Mouse (Mus musculus) NIH3T3 (cell line): Measurements from ENCODE around the gene Fxr2.
"Not testable (repeated sequence)": the region's sequence is repeated elsewhere in the genome, so short reads cannot be mapped to it uniquely, and the experiment has no call there.

Experiments
- DNase-seq: peaks from one replicate; pipeline ENCODE4 v3.0.0-alpha.2; 2012; ENCODE audit warnings: low read depth

Gene Fxr2

DNA sequence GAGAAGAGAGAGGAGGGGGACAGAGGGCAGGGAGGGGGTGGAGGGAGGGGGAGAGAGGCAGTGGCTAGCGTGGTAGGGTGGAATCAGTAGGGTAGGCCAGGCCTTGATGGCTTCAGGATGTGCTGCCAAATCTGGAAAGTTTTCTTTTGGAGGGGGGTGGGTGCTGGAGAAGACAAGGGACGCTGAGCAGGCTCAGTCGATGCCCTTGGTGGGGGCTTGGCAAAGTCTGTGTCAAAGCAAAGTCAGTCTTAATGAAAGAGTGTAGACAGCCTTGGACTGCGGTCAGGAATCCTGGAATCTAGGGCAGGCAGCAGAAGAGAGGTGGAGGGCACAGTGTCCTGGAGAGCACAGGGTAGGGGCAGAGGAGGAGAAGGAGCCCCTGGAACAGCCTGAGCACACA, 21.9 kb upstream of the Fxr2 start:
- no peak for DNase-seq

DNA sequence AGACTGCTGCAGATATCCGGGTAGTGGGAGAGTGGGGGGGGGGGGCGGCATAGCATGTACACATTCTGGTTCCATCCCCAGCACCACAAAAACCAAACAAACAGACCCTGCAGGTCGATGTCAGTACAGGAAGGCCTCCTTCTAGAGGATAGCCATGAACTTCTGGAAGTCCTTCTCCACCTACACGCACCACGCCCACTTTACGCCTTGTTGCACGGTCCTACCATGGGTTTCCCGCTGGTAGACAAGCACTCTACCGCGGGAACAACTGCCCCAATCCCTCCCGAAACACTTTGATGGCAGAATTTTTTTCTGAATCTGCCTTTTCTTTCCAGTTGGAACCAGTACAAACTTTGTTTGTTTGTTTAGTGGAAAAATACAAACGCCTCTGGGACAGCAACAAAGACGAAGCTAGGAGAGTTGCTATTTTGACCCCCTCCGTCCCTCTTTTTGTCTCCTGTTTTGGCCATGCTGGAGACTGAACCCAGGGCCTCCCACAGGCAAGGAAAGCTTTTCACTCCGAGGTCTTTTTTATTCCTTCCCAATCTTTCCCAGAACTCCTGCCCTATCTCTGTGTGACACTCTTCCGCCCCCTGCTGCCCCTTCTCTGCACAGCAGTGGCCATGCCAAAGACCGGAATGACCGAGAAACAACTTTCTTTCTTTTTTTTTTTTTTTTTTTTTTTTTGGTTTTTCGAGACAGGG, 19.1 kb upstream of the Fxr2 start:
- DNase-seq, result peak; percentile 95

DNA sequence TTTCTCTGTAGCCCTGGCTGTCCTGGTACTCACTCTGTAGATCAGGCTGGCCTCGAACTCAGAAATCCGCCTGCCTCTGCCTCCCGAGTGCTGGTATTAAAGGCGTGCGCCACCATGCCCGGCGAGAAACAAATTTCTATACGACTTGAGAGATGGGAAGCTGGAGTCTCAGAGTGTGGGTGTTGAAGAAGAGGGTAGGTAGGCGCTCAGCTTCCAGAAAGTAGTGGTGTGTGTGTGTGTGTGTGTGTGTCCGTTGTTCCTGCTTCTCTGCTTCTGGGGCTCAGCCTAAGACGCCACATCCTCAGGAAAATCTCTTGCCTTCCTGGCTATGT, 18.6 kb upstream of the Fxr2 start:
- not testable (repeated sequence) for DNase-seq

DNA sequence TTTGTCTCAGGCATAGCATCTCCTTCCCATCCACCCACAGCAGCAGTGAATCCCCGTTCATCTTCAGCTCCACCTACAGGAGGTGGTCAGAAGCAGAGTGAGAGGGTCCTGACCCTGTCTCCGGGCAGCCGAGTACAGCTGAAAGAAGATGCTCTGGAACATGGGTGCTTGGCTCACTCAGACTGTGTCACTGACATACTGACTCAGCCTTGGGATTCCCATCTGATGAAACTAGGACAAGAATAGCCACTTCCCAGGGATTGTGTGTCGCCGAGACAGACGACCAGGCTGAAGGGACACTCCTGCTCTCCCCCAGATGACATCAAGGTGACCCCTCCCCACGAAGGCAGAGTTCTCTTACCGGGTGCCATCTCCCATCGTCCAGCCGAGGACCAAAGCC, 16.0 kb upstream of the Fxr2 start:
- DNase-seq, result no peak

DNA sequence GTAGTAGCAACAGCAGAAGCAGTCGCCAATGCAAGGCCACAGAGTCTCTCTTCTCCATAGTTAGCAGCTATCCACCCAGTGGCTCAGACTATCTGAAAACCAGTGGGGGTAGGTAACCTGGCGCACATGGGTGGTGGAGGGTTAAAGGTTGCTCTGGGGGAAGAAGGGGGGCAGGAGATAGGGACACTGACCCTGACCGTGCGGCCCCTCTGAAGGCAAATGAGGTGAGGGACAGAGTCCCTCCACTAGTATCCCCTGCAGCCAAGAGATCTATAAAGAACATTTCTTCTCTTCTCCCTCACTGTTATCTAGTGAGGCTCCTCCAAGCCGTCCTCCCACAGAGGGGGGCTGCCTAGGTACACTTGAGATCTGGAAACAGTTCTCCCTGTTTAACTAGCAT, 15.0 kb upstream of the Fxr2 start, which contains the start of gene Shbg:
Gene Shbg (minus strand): TSS at position 101 of the 400 bp plus-strand sequence.
- DNase-seq, result no peak

DNA sequence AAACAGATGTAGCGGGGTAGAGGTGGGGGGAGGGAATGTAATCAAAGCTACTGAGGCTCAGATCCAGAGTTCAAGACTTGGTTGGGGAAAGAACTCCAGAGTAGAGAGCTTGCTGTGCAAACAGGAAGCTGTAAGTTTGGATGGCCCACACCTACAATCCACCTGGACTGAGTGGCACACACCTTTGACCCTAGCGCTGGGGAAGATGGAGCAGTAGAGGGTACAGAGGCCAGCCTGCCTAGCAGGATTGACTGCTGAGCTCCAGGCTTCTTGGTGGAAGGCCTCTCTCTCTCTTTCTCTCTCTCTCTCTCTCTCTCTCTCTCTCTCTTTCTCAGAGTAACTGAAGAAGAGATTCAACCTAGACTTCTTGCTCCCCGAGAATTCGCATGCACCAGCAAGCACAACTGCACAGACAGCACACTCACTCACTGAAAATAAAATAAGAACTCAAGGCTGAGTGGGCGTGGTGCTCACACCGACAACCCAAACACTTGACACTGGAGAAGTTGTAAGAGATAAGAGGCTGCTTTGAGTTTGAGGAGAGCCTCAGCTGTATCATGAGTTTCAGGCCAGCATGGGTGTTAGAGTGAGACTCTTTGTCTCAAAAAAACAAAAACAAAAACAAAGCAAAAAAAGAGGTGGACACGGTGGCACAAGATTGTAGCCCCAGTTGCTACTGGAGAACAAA, 12.3 kb upstream of the Fxr2 start:
- no peak for DNase-seq

DNA sequence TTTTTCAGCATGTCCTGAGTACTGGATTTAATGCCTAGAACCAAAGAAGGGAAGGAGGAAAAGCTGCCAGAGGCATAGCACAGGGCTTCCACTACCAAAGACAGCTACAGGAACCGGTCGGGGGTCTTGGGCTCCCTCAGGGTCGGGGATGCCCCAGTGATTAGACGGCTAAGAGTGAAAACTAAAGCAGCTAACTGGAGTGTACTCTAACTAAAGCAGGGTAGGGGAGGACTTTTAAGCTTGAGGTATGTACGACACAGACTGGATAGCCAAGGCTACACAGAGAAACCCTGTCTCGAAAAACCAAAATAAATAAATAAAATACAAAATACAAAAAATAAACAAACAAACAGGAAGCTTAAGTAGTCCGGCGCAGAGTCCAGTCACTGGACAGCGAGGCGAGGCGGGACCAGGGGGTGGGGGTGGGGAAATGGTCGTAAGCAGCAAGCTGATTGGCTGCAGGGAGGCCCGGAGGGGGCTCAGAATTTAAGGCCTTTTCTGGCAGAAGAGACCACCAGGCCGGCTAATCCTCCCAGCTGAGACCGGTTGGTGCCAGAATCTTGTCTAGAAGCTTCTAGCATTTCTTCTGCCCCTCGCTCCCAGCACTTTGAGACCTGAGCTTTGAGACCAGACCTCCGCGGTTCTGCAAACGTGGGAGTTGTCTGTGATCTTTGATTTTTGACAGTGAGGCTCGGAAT, 11.1 kb upstream of the Fxr2 start, which contains the start of gene Sat2:
Gene Sat2 (plus strand): TSS at position 454 of the 698 bp plus-strand sequence.
- peak; percentile 88 for DNase-seq

DNA sequence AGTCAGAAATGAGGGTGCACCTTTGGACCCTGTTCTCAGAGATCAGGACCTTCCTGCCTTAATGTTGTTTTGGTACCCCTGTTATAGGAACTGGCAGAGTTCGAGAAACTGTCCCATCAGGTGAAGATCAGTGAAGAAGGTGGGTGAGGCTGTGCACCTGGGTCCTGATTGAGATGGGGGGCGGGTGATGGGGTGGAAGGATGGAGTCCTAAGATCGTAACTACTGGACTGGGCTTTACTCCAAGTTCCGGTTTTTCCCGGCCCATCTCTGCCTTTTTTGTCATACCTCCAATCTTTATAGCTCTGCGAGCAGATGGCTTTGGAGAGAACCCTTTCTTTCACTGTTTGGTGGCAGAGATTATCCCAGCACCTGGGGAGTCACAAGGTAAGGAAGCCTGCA, 10.4 kb upstream of the Fxr2 start:
- DNase-seq, result peak; percentile 38

DNA sequence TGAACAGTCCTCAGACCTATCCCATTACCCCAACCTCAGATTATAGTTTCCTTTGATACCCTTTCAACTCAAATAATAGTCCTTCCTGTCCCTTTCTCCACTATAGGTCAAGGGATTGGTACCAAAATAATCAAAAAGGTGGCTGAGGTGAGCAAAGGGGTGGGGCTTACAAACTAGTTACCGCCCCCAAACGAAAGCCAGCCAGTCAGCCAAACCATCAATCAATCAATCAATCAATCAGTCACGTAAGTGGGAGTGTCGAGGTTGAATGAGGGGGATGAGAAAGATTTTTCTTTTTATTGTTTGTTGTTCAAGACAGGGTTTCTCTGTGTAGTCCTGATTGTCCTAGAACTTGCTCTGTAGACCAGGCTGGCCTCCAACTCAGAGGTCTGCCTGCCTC, 9.8 kb upstream of the Fxr2 start:
- no peak for DNase-seq

DNA sequence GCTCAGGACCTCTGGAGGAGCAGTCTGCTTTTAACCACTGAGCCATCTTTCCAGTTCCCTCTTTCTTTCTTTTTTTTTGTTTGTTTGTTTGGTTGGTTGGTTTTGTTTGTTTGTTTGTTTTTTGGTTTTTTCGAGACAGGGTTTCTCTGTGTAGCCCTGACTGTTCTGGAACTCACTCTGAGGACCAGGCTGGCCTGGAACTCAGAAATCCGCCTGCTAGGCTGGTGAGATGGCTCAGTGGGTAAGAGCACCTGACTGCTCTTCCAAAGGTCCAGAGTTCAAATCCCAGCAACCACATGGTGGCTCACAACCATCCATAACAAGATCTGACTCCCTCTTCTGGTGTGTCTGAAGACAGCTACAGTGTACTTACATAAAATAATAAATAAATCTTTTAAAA, 8.5 kb upstream of the Fxr2 start:
- not testable (repeated sequence) for DNase-seq

DNA sequence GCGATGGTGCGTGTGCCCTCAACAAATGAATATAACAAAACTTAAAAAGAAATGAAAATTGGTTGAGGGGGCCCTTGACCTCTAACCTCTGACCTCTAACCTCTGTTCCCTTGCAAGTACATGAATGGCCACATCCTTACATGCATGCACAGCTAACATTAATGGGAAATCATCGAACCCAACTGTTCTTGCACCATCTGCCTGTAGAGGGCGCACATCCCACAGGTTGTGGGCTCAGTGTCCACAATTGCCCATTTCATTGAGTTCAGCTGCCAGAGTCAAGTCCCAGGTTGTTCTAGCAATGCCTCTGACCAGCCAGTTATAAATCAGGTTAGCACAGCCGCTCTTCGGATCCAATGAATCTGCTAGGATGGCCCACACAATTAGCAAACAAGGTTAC, 4.5 kb upstream of the Fxr2 start:
- peak; percentile 94 for DNase-seq

DNA sequence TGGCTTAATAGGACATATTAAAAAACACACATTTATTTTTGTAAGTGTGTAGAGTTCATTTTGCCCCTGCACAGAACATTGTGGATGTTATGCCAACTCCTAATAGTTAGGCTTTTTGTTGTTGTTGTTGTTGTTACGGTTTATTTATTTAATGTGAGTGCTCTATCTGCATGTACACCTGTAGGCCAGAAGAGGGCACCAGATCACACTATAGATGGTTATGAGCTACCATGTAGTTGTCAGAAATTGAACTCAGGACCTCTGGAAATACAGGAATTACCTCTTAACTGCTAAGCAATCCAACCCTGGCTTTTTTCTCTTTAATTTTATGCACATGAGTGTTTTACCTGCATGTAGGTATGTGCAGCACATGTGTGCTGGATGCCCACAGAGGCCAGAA, 3.0 kb upstream of the Fxr2 start:
- peak; percentile 68 for DNase-seq

DNA sequence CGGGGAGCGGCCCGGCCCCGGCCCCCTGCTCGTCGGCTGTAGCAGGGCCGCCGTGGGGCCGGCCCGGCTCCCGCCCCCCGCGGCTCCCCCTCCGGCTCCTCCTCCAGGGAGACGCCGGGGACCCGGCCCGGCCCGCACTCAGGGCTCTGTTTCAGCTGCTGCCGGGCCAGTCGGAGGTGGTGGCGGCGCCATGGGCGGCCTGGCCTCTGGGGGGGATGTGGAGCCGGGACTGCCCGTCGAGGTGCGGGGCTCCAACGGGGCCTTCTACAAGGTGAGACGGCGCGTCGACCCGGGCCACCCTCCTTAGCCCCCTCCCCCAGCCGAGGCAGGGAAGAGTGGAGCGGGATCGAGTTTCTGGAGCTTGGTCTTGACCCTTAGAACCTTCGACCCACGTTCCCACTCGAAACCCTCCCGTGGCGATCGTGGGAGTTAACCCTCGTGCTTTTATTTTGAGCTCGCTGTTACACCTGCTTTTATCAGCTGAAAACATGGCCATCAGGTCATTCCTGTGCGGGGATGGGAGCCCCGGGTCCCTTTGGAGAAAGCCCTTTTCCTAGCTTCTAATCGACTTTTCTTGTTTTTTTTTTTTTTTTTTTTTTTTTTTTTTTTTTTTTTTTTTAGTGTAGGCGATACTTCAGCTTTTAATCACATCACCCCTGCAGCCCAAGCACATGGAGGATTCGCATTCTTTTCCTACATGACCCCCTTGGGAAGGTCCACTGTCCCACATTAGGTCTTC, 507 bp downstream of the Fxr2 start:
- DNase-seq, result no peak

DNA sequence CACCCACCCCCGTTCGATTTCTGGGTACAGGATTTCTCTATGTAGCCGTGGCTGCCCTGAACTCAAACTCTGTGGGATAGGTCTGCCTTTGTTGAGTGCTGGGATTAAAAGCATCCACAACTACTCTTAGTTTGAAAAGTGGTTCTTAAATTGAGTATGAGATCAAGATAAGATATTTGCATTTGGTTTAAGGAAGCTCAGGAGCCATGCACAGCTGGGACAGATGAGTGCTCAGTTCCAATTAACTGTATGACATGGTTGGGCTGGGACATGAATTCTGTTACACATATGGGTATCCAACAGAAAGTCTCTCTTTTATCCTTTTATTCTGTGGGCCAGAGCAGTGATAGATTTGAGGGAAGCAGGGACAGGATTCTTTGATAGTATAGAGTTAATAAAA, 2.7 kb downstream of the Fxr2 start:
- no peak for DNase-seq

DNA sequence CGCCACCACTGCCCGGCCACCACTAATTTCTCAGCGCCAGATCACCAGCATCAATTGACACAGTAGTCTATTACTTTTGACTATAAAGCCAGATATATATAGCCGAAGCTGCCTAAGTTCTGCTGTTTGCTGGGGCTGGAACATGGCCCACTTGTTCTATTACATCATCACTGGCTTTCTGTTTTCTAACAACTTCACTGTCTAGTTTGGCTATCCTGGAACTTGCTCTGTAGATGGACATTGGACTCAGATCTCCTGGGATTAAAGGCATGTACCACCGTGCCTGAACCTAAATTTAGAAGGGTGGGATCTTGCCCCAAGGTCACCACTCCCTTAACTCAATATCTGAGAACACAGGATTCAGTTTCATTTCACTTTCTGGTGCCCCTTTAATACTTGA, 13.1 kb downstream of the Fxr2 start:
- DNase-seq, result no peak

DNA sequence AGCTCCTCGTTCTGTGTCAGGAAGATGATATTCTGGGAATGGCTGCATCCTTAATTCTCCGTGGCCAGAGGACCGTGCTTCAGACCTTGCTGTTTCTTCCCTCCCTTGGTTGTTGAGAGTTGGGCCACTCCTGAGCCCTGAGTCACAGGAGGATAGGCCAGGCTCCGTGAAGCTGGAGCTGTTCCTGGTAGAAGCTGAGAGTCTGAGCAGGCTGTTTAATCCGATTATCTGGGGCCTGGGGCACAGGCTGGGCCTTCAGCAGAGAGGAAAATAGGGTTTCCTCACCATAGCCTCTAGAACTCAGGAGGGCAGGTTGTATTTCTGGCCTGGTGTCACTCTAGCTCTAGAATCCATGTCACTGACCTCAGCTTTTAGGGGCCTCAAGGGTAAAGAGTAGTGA, 20.6 kb downstream of the Fxr2 start:
- no peak for DNase-seq

DNA sequence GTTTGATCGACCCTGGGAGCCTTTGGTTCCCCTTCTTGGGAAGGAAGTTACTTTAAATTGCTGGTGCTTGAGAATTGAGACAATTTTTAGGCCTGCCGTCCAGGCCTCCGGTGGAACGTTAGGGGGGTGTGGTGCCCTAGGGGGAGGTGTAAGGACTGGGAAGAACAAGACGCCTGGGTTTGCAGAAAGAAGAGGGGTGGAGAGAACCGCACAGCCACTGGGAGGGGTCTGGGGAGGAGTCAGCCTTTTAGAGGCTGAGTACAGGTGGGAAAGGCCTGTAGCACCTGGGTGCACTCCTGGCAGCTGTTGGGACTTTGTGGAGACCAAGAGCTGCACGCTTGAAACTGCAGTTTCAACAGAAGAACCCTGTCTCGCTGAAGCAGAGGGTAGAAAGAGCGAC, 22.0 kb downstream of the Fxr2 start:
- DNase-seq, result no peak

DNA sequence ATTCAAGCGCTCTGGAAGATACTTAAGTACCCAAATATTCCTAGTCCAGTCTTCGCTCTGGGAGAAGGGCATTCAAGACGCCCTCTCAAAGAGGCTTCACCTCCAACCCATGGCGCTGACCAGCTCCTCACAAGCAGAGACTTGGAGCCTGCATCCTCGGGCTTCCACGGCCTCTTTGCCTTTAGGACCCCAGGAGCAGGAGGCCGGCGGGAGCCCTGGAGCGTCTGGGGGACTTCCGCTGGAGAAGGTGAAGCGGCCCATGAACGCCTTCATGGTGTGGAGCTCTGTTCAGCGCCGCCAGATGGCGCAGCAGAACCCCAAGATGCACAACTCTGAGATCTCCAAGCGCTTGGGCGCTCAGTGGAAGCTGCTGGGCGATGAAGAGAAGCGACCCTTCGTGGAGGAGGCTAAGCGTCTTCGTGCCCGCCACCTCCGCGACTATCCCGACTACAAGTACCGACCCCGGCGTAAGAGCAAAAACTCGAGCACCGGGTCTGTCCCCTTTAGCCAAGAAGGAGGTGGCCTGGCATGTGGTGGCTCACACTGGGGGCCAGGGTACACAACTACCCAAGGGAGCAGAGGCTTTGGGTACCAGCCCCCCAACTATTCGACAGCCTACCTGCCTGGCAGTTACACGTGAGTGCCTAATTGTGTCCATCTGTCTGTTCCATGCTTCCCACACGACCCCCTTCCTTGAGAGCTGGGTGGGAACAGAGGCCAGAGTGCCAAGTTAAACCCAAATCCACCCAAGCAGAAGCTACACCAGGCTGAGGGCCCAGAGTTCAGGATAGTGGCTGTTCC, 22.7 kb downstream of the Fxr2 start, which contains the start of gene Sox15:
Gene Sox15 (plus strand): TSS at position 51 of the 801 bp plus-strand sequence.
- peak; percentile 46 for DNase-seq

DNA sequence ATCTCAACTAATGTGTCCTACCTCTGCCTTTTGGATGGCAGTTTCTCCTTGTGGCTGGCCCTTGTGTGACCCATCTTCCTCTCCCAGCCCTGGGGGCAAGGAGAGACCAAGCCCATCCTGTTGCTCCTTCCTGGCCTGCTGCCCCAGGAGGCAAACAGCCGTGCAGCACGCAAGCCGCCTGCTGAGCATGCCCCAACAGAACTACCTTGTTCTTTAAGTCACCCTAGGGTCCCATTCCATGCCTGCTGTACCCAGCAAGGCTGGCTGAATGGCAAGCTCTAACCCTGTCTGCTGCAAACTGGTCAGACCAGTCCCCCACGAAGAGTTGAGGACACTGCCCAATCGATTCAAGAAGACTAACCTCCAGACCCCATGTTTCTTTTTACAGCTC, 23.3 kb downstream of the Fxr2 start:
- no peak for DNase-seq

DNA sequence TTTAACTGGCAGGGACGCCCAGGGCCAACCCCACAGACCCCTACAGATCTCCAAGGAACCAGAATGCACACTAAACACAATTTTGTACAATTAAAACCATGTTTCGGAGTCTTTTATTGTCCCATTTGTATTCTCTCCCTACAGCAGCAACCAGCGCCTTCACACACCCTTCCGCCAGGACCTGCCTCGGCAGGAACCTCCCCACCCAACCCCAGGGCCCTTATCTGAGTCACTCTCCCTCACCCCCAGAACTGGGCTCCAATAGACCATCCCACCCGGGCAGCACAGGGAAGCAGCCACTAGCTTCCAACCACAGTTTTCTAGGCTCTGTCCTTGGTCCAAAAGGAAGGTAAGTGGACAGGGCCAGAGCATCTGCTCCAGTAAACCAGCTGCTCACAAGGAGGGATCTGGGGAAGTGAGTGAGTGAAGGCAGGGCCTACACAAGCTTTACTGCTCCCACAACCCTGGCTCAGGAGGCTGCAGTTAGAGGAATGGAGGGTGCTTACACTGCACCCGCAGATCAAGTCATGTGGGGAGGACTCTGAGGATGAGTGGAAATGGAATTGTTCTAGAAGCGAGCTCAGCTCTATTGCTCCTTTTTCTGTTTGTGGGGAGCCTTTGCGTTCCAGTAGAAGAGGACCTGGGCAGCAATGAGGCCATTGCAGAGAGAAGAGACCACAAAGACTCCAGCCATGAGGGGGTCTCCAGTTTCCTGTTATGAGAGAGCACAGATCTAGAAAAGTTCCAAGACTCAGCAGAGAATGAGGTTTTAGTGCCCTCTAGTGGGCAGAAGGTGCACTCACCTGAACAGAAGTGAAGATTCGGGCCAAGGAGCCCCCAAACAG, 24.0 kb downstream of the Fxr2 start:
- DNase-seq, result peak; percentile 80

DNA sequence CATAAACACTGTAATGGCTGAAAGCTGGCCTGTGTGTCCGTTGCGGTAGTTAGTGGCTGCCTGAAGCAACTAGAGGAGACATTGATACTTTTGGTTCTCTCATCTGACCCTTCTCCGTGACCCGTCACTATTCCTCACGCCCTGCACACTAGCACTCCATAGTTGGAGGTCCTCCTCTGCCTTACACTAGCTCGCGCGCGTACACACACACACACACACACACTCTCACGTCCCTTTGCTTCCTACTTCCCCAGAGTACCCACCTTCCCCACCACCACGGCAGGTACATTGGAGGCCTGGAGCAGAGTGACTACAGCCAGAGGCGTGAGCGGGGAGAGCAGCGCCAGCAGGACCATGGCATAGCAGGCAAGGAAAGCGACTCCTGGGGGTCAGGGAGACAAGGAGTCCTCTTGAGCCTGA, 24.7 kb downstream of the Fxr2 start:
- no peak for DNase-seq
